Mouse (Mus musculus) CH12.LX (cell line): ENCODE results near the gene Tmem43. TPM values are rescaled to one million over a fixed set of nuclear protein-coding genes. Genes with fewer than 3 reads are reported as not detected.

Experiments used
- DNase-seq: peaks from one replicate; pipeline ENCODE4 v3.0.0-alpha.2; 2013; ENCODE audit errors: extremely low read depth
- H3K27ac ChIP-seq: 2 replicates; pipeline ENCODE4 v1.5.1; 2012; ENCODE audit warnings: low read depth, mild to moderate bottlenecking, control low read depth, moderate library complexity; ENCODE audit not compliant: insufficient read depth
- H3K27me3 ChIP-seq: replicated peaks from 2 replicates; pipeline ENCODE3; 2012; ENCODE audit warnings: inconsistent platforms
- H3K36me3 ChIP-seq, 2 experiments: replicated peaks in 1 of 2; 2 replicates each; pipeline versions ENCODE3 to v1.6.1; 2012; ENCODE audit warnings: inconsistent platforms in 1 of 2, low read length in 1 of 2, mild to moderate bottlenecking in 1 of 2, mixed read lengths in 1 of 2, moderate library complexity in 1 of 2; ENCODE audit not compliant: control insufficient read depth in 1 of 2, insufficient read depth in 1 of 2
- H3K4me1 ChIP-seq, 2 experiments: 2 replicates each; pipeline ENCODE4 v1.6.1; 2012; ENCODE audit warnings: inconsistent platforms in 1 of 2, moderate library complexity in 1 of 2; ENCODE audit not compliant: insufficient read depth in 2 of 2, control insufficient read depth in 1 of 2
- H3K4me2 ChIP-seq: 2 replicates; pipeline ENCODE4 v1.6.1; 2012; ENCODE audit warnings: low read depth, mild to moderate bottlenecking, control low read depth; ENCODE audit not compliant: poor library complexity, insufficient read depth, severe bottlenecking
- H3K4me3 ChIP-seq, 3 experiments: fragments of 150-350 bp in 1 of 3; sonication (generic) in 1 of 3; replicated peaks in 1 of 3; 2 replicates each; pipeline versions ENCODE3 to v1.5.1; 2011 to 2012; ENCODE audit warnings: low read depth in 2 of 3, low read length in 2 of 3, mild to moderate bottlenecking in 2 of 3, moderate library complexity in 2 of 3, control low read depth in 1 of 3, improper control_type of control experiment in 1 of 3, inconsistent platforms in 1 of 3, mixed read lengths in 1 of 3; ENCODE audit not compliant: poor library complexity in 1 of 3
- H3K79me2 ChIP-seq: replicated peaks from 2 replicates; pipeline ENCODE4 v1.6.1; 2012; ENCODE audit warnings: mild to moderate bottlenecking, moderate library complexity; ENCODE audit not compliant: control insufficient read depth, poor library complexity, insufficient read depth, severe bottlenecking; ENCODE audit errors: extremely low read depth
- H3K9ac ChIP-seq: 2 replicates; pipeline ENCODE4 v1.6.1; 2012; ENCODE audit warnings: low read depth, mild to moderate bottlenecking, control low read depth, moderate library complexity; ENCODE audit not compliant: insufficient read depth
- H3K9me3 ChIP-seq: replicated peaks from 2 replicates; pipeline ENCODE3; 2012; ENCODE audit warnings: low read length, inconsistent platforms, mixed read lengths
- BHLHE40 ChIP-seq: IDR thresholded peaks from 2 replicates; pipeline ENCODE4 v1.6.1; 2011; ENCODE audit warnings: mild to moderate bottlenecking, low read depth, low read length, improper control_type of control experiment
- CHD2 ChIP-seq: IDR thresholded peaks from 2 replicates; pipeline ENCODE4 v1.6.1; 2011; ENCODE audit warnings: low read length, improper control_type of control experiment
- EP300 ChIP-seq: IDR thresholded peaks from 2 replicates; pipeline ENCODE4 v1.6.1; 2011; ENCODE audit warnings: low read length, improper control_type of control experiment
- ETS1 ChIP-seq: conservative IDR thresholded peaks from 2 replicates; pipeline ENCODE4 v1.6.1; 2012; ENCODE audit warnings: low read depth, mild to moderate bottlenecking, inconsistent platforms, low read length, improper control_type of control experiment, moderate library complexity
- GABPA ChIP-seq: IDR thresholded peaks from 2 replicates; pipeline ENCODE4 v1.6.1; 2012; ENCODE audit warnings: low read depth, low read length, improper control_type of control experiment, inconsistent platforms; ENCODE audit not compliant: insufficient replicate concordance
- HCFC1 ChIP-seq: IDR thresholded peaks from 2 replicates; pipeline ENCODE4 v1.6.1; 2012; ENCODE audit warnings: low read depth, mild to moderate bottlenecking, inconsistent platforms, low read length, improper control_type of control experiment
- JUN ChIP-seq: IDR thresholded peaks from 2 replicates; pipeline ENCODE4 v1.6.1; 2011; ENCODE audit warnings: low read depth, mild to moderate bottlenecking, low read length, improper control_type of control experiment, moderate library complexity; ENCODE audit not compliant: insufficient read depth
- JUND ChIP-seq: conservative IDR thresholded peaks from 2 replicates; pipeline ENCODE4 v1.6.1; 2011; ENCODE audit warnings: low read depth, low read length, improper control_type of control experiment
- KAT2A ChIP-seq: IDR thresholded peaks from 2 replicates; pipeline ENCODE4 v1.6.1; 2012; ENCODE audit warnings: low read length, improper control_type of control experiment, inconsistent platforms; ENCODE audit not compliant: insufficient replicate concordance
- MAFK ChIP-seq: IDR thresholded peaks from 2 replicates; pipeline ENCODE4 v1.6.1; 2011; ENCODE audit warnings: low read length, improper control_type of control experiment; ENCODE audit not compliant: insufficient replicate concordance
- MAX ChIP-seq: IDR thresholded peaks from 2 replicates; pipeline ENCODE4 v1.6.1; 2011; ENCODE audit warnings: low read length, improper control_type of control experiment
- MAZ ChIP-seq: IDR thresholded peaks from 2 replicates; pipeline ENCODE4 v1.6.1; 2012; ENCODE audit warnings: low read depth, mild to moderate bottlenecking, inconsistent platforms, low read length, improper control_type of control experiment, moderate library complexity
- MEF2A ChIP-seq: IDR thresholded peaks from 2 replicates; pipeline ENCODE4 v1.6.1; 2014; ENCODE audit warnings: low read depth, mild to moderate bottlenecking, inconsistent platforms, low read length, improper control_type of control experiment, borderline replicate concordance
- MYC ChIP-seq: IDR thresholded peaks from 2 replicates; pipeline ENCODE4 v1.6.1; 2011; ENCODE audit warnings: low read depth, mild to moderate bottlenecking, improper control_type of control experiment, low read length
- NRF1 ChIP-seq: IDR thresholded peaks from 2 replicates; pipeline ENCODE4 v1.6.1; 2014; ENCODE audit warnings: low read depth, mild to moderate bottlenecking, inconsistent platforms, low read length, improper control_type of control experiment, moderate library complexity
- POLR2A ChIP-seq: IDR thresholded peaks from 2 replicates; pipeline ENCODE4 v1.6.1; 2011; ENCODE audit warnings: low read depth, mild to moderate bottlenecking, improper control_type of control experiment, low read length
- POLR2AphosphoS2 ChIP-seq: IDR thresholded peaks from 2 replicates; pipeline ENCODE4 v1.6.1; 2011; ENCODE audit warnings: low read depth, low read length, improper control_type of control experiment
- RAD21 ChIP-seq: IDR thresholded peaks from 2 replicates; pipeline ENCODE4 v1.6.1; 2011; ENCODE audit warnings: low read depth, mild to moderate bottlenecking, low read length, improper control_type of control experiment, moderate library complexity
- RCOR1 ChIP-seq: conservative IDR thresholded peaks from 2 replicates; pipeline ENCODE4 v1.6.1; 2012; ENCODE audit warnings: low read depth, mild to moderate bottlenecking, inconsistent platforms, low read length, improper control_type of control experiment
- SIN3A ChIP-seq: IDR thresholded peaks from 2 replicates; pipeline ENCODE4 v1.6.1; 2012; ENCODE audit warnings: low read length, improper control_type of control experiment, inconsistent platforms
- TCF12 ChIP-seq: IDR thresholded peaks from 2 replicates; pipeline ENCODE4 v1.6.1; 2014; ENCODE audit warnings: low read depth, mild to moderate bottlenecking, inconsistent platforms, low read length, improper control_type of control experiment
- USF2 ChIP-seq: conservative IDR thresholded peaks from 2 replicates; pipeline ENCODE4 v1.6.1; 2011; ENCODE audit warnings: low read depth, low read length, improper control_type of control experiment
- ZC3H11A ChIP-seq: IDR thresholded peaks from 2 replicates; pipeline ENCODE4 v1.6.1; 2012; ENCODE audit warnings: low read depth, mild to moderate bottlenecking, inconsistent platforms, low read length, improper control_type of control experiment
- ZMIZ1 ChIP-seq: IDR thresholded peaks from 2 replicates; pipeline ENCODE4 v1.6.1; 2012; ENCODE audit warnings: low read depth, mild to moderate bottlenecking, inconsistent platforms, low read length, improper control_type of control experiment
- ZNF384 ChIP-seq: IDR thresholded peaks from 2 replicates; pipeline ENCODE4 v1.6.1; 2012; ENCODE audit warnings: low read depth, low read length, improper control_type of control experiment, inconsistent platforms
- dilution Hi-C: fragments of 300-500 bp; cut with MboI; formaldehyde crosslinking; loops from 2 replicates; pipeline ENCODE4 v1.14.3; 2020; ENCODE audit warnings: low sequenced_read_pairs; ENCODE audit not compliant: extremely low pct_unique_long_range_greater_than_20kb, extremely low pct_ligation_motif_present
- in situ Hi-C: fragments of 300-500 bp; cut with MboI; formaldehyde crosslinking; loops from 3 replicates; pipeline ENCODE4 v1.14.3; 2019; ENCODE audit warnings: low sequenced_read_pairs, low pct_ligation_motif_present, low pct_unique_long_range_greater_than_20kb, mixed read lengths
- polyA plus RNA-seq: library from polyadenylated mRNA; unstranded; fragments of >175 nt; gene quantifications from 2 replicates; pipeline ENCODE4 v1.2.1, GENCODE M21; 2012; ENCODE audit warnings: low read depth; ENCODE audit not compliant: insufficient read length
- total RNA-seq, 2 experiments: library from RNA; depleted of rRNA; stranded (reverse); fragments of 300-350 nt in 1 of 2; fragments of >200 nt in 1 of 2; gene quantifications; 2 replicates each; pipeline ENCODE4 v1.2.3; 2012 to 2014

Tmem43 gene
- total and polyA plus RNA-seq, 3 experiments: 19.2 to 29.7 (median 25.0) TPM

DNA sequence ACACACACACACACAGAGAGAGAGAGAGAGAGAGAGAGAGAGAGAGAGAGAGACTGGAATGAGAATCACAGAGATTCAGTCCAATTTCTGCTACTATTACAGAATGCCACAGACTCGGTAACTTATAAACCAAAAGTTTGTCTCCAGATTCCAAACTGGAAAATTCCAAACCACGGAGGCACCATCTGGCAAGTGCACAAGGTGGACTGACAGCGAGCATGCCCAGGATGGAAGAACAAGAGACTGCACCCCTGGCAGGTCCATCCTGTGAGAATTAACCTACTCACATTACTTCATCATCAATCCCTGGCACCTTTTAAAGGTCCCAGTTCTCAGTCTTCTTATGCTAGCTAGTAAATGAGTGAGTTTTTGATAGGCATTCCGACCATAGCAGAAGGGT, 60.8 kb downstream of the Tmem43 start:
- Histone ChIP-seq H3K79me2 (no peaks in the 10 kb centered on the region; the same call in 1 of the 2 replicates), H3K9me3 (no peaks in the 10 kb centered on the region), H3K9ac (no peak overlapping the region), H3K4me3 (no peak overlapping the region), H3K4me2 (no peak overlapping the region), H3K4me1 (no peaks in the 10 kb centered on the region), H3K27ac (no peak overlapping the region), H3K27me3 (no peaks in the 10 kb centered on the region), H3K36me3 (peaks cover 0 to 4% of the 10 kb centered on the region in 2 experiments)
- dilution Hi-C loops (no loop called here), in situ Hi-C loops (loop anchor here (25.0 kb wide), 1 partner anchor 528 kb away; no protein-coding TSS in a partner anchor)
- TF ChIP-seq RCOR1 (no peak), NRF1 (no peak), KAT2A (no peak), BHLHE40 (no peak), MAZ (no peak), SIN3A (no peak), ZMIZ1 (no peak), ETS1 (no peak), HCFC1 (no peak), EP300 (no peak), USF2 (no peak), MAFK (no peak), ZNF384 (no peak), MYC (no peak), MAX (no peak), JUN (no peak), POLR2AphosphoS2 (no peak)
- no peak for DNase-seq

DNA sequence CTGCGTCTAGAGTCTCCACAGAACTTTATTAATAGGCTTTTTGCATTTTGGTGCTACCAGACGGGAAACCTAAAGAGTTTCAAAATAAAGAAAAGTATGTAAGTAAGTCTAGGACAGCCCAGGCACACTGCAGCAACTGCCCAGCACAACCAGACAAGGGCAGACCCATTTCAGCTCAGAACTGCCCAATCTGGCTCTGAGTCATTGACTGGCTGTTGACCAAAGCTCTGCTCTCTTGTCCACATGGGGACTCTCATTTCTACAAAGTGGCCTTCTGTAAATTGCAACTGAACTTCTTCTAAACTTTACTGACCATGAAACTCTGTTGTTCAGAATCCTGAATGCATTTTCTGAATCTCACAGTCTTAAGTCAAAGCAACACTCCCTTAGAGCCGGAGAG, 61.7 kb downstream of the Tmem43 start:
- Histone ChIP-seq H3K79me2 (no peaks in the 10 kb centered on the region; the same call in 1 of the 2 replicates), H3K4me1 (no peaks in the 10 kb centered on the region), H3K9ac (no peak overlapping the region), H3K27ac (no peak overlapping the region), H3K9me3 (no peaks in the 10 kb centered on the region), H3K4me3 (no peak overlapping the region), H3K4me2 (no peak overlapping the region), H3K36me3 (no peaks in the 10 kb centered on the region), H3K27me3 (no peaks in the 10 kb centered on the region)
- dilution Hi-C loops: no loop called here
- DNase-seq: no peak
- no peak for TF ChIP-seq GABPA
- no peak for TF ChIP-seq ZMIZ1
- no peak for TF ChIP-seq RAD21
- TF ChIP-seq KAT2A: no peak
- TF ChIP-seq TCF12: no peak
- no peak for TF ChIP-seq JUND
- no peak for TF ChIP-seq MYC
- TF ChIP-seq ETS1: no peak
- no peak for TF ChIP-seq JUN
- no peak for TF ChIP-seq MAZ
- TF ChIP-seq POLR2A: no peak
- no peak for TF ChIP-seq CHD2
- TF ChIP-seq ZC3H11A: no peak
- no peak for TF ChIP-seq MEF2A
- TF ChIP-seq ZNF384: no peak
- in situ Hi-C loops: loop anchor here (25.0 kb wide), 1 partner anchor 527 kb away; no protein-coding TSS in a partner anchor
